Mouse (Mus musculus) intestine, embryonic 15.5 days (tissue): ENCODE measurements around the gene Kcnj9. TPM values are rescaled to one million over a fixed set of nuclear protein-coding genes. Genes with fewer than 3 reads are reported as not detected.

Experiments used
- ATAC-seq: fragments of 200-750 bp; cut with Nextera tagmentation; 2 replicates; pipeline ENCODE4 v1.8.0; 2017; ENCODE audit warnings: moderate TSS enrichment, moderate library complexity
- H3K27ac ChIP-seq: fragments of 300-500 bp; sonication (generic); 2 replicates; pipeline ENCODE4 v1.5.1; 2015; ENCODE audit warnings: mild to moderate bottlenecking, inconsistent platforms
- H3K27me3 ChIP-seq: fragments of 300-500 bp; sonication (generic); replicated peaks from 2 replicates; pipeline ENCODE4 v1.6.1; 2015; ENCODE audit warnings: inconsistent platforms
- H3K36me3 ChIP-seq: fragments of 300-500 bp; sonication (generic); 2 replicates; pipeline ENCODE4 v1.6.1; 2015; ENCODE audit warnings: inconsistent platforms
- H3K4me1 ChIP-seq: fragments of 300-500 bp; sonication (generic); replicated peaks from 2 replicates; pipeline ENCODE4 v1.6.1; 2015; ENCODE audit warnings: inconsistent platforms
- H3K4me2 ChIP-seq: fragments of 300-500 bp; sonication (generic); replicated peaks from 2 replicates; pipeline ENCODE4 v1.6.1; 2015; ENCODE audit warnings: mild to moderate bottlenecking, inconsistent platforms
- H3K4me3 ChIP-seq: fragments of 300-500 bp; sonication (generic); replicated peaks from 2 replicates; pipeline ENCODE4 v1.5.1; 2015; ENCODE audit warnings: inconsistent platforms
- H3K9ac ChIP-seq: fragments of 300-500 bp; sonication (generic); 2 replicates; pipeline ENCODE4 v1.6.1; 2015; ENCODE audit warnings: inconsistent platforms
- H3K9me3 ChIP-seq: fragments of 300-500 bp; sonication (generic); 2 replicates; pipeline ENCODE4 v1.6.1; 2016; ENCODE audit warnings: inconsistent platforms
- WGBS: fragments of 180-500 bp; shearing (Covaris S2); methylation state at CpG from one replicate; pipeline ENCODE4 v1.1.7; 2015; 5-methylcytosine and 5-hydroxymethylcytosine counted together
- polyA plus RNA-seq: library from polyadenylated mRNA; unstranded; fragments of >200 nt; fragmentation: Nextera tagmentation; extraction: Ambion mirVana; gene quantifications from 2 replicates; pipeline ENCODE4 v1.2.1, GENCODE M21; 2015

Gene Kcnj9
- polyA plus RNA-seq, 1 experiment from 2014 or later, result not detected

DNA sequence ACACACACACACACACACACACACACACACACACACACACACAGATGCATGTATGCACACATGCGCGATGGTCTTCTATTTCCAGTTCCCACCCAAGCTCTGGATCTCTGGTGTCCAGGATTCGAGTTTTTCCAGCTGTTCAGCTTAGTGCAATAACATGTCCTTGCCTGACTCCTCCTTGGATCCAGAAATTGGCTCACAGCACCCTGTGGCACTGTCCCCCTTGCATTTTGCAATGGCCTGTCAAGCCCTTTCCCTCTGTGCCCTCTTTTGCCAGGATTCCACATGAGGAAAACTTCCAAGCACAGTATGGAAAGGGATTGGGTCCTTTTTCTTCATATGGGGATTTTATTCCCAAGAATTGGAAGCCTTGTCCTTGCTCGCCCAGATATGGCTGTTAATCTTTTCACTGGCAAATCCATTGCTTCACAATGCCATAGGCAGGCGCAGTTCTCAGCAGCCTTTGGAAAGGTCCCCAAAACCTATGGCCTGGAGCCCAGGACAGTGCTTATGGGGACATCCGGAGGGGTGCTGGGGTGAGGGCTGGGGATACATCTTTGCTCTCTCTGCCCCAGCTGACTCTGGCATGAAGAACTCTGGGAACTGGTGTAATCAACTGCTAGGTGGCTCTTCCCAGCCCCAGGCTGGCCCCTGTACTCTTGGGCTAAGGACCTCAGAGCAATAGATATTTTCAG, 32.2 kb downstream of the Kcnj9 start:
- Histone ChIP-seq H3K4me1 (peaks cover 17% of the 10 kb centered on the region), H3K27ac (peak overlapping the region; percentile 39; the same call in 1 of the 2 replicates), H3K9me3 (no peaks in the 10 kb centered on the region), H3K9ac (no peak overlapping the region), H3K36me3 (no peaks in the 10 kb centered on the region), H3K27me3 (no peaks in the 10 kb centered on the region), H3K4me3 (peak overlapping the region; percentile 23; the same call in 1 of the 2 replicates), H3K4me2 (peak overlapping the region; percentile 52)
- ATAC-seq, result no peak
- 80% methylated on average over 6 of the region's 6 CpGs for WGBS

DNA sequence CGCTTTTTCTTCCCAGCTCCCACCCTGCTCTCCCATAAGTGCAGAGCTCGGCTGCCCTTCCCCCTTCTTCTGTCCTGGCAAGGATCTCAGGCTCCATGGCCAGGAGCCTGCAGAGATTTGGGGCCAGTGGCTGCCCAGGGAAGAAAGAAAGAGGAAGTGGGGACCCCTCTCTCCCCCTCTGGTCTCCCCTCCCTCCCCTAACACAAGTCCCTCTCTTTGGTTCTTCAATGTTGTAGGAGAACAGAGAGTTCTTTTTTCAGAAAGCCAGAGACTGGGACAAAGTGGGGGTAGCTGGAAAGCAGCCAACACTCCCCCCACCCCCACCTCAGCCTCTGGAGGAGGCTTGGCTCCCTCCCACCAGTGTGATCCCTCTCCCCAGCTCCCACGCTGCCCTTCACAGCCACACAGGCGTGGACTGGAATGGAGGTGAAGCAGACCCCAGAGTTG, 33.3 kb downstream of the Kcnj9 start:
- ATAC-seq, result peak; percentile 40; the same call in 1 of the 2 replicates
- WGBS, result 63% methylated on average over 4 of the region's 4 CpGs
- Histone ChIP-seq H3K27me3 (no peaks in the 10 kb centered on the region), H3K4me1 (peaks cover 17% of the 10 kb centered on the region), H3K4me3 (no peak overlapping the region), H3K27ac (0 out of 2 replicates have a peak overlapping the region, but pooled peaks have one; percentile 24), H3K36me3 (no peaks in the 10 kb centered on the region), H3K9ac (no peak overlapping the region), H3K9me3 (no peaks in the 10 kb centered on the region), H3K4me2 (peak overlapping the region; percentile 52)

DNA sequence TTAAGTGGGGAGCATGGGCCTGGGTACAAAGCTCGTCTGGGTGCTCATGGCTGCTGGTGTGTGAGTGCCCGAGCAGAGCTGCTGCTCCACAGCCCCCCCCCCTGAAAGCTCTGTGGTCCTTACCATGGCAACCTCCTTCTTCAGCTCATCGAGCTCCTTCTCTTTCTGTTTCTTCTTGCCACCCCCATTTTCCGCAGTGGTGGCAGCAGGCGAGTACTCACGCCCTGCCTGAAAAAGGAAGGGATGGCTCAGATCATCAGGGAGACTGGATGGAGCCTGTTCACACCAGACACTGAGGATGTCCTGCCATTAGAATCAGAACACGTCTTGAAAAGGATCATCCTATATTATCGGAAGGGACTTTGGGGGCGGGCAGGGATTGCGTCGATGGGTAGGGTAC, 35.7 kb downstream of the Kcnj9 start:
- no peaks in the 10 kb centered on the region for H3K27me3 ChIP-seq
- no peak for ATAC-seq
- H3K4me1 ChIP-seq, result peaks cover 17% of the 10 kb centered on the region
- H3K4me3 ChIP-seq, result no peak overlapping the region
- 87% methylated on average over 11 of the region's 11 CpGs for WGBS
- no peak overlapping the region for H3K27ac ChIP-seq
- no peak overlapping the region for H3K4me2 ChIP-seq
- H3K9ac ChIP-seq, result no peak overlapping the region
- H3K36me3 ChIP-seq, result no peaks in the 10 kb centered on the region
- H3K9me3 ChIP-seq, result no peaks in the 10 kb centered on the region

- Histone ChIP-seq H3K4me1 (peaks cover 17% of the 10 kb centered on the region), H3K9ac (no peak overlapping the region), H3K4me3 (no peak overlapping the region), H3K4me2 (no peak overlapping the region), H3K27me3 (no peaks in the 10 kb centered on the region), H3K36me3 (no peaks in the 10 kb centered on the region), H3K9me3 (no peaks in the 10 kb centered on the region), H3K27ac (no peak overlapping the region)
- ATAC-seq, result no peak
- WGBS, result 63% methylated on average over 2 of the region's 2 CpGs
Measured at GRCm38 (mm10) chr1:172292880-172293279, 36.2 kb downstream of the Kcnj9 start.

DNA sequence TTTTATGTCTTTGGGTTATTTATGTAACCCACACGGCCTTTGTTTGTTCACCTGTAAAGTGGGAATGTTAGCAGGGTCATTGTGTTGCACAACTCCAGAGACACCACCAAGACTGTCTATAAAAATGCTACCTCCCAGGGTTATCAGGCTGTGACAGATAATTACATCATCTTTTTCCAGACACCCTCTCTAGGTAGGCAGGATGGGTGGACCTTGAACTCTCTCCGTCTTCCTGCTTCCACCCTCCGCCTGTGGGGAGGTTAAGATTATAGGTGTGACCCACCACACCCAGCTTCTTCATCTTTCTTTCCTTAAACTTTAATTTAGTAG, 39.5 kb downstream of the Kcnj9 start:
- 50% methylated on average over 3 of the region's 3 CpGs for WGBS
- Histone ChIP-seq H3K9me3 (no peaks in the 10 kb centered on the region), H3K9ac (no peak overlapping the region), H3K4me2 (no peak overlapping the region), H3K27me3 (no peaks in the 10 kb centered on the region), H3K4me1 (no peaks in the 10 kb centered on the region), H3K36me3 (no peaks in the 10 kb centered on the region), H3K4me3 (no peak overlapping the region), H3K27ac (no peak overlapping the region)
- peak; percentile 77 for ATAC-seq

DNA sequence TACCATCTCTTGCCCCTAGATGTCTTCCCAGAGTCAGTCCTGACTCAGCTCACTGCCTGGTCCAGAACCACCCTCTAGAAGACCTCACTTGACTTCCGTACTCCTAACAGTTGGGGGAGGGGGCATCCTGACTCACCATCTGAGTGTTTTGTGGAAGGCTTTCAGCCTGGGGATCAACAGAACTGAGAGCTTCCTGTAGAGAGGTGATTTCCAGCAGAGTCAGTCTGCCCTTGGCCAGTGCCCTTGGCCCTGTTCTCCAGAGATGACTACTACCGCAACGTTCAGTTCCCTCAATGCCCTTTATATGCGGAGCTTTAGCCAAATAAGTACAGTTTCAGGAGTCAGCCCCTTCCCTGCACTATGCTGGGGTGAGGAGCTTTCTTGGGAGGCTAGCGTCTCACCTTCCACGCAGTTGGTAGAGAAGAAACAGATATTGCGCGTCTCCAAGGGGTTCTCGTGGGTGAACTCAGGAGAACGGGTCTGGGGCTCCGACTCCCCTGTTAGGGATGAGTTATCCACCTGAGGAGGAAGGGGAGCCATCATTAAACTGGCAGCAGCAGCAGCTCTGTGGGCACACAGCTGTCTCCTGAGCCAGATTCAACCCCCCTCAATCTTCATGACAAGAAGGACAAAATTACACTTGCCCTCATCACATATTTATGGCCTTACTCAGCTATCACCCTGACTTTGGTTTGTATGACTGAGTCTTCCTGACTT, 40.1 kb downstream of the Kcnj9 start:
- Histone ChIP-seq H3K27ac (no peak overlapping the region), H3K9ac (no peak overlapping the region), H3K36me3 (no peaks in the 10 kb centered on the region), H3K4me1 (no peaks in the 10 kb centered on the region), H3K27me3 (no peaks in the 10 kb centered on the region), H3K4me2 (no peak overlapping the region), H3K4me3 (no peak overlapping the region), H3K9me3 (no peaks in the 10 kb centered on the region)
- ATAC-seq, result no peak
- 86% methylated on average over 11 of the region's 11 CpGs for WGBS

DNA sequence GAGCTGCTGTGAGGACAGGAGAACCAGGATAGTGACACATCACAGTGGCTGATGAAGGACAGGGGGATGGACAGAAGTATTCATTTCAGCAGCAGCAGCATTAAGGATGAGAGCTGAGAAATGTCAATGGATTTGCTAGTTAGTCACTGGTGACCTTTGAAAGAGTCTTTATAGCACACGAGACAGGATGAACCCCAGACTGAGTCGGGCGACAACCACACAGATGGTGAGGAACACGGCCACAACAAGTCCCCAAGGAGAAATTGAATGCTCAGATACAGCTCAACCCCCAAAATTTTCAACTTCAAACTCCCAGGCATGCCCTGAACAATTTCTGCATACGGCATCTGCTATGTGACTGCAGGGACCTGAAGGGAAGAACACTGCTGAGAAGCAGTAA, 42.4 kb downstream of the Kcnj9 start:
- no peak overlapping the region for H3K4me3 ChIP-seq
- no peak overlapping the region for H3K4me2 ChIP-seq
- H3K9me3 ChIP-seq, result no peaks in the 10 kb centered on the region
- no peaks in the 10 kb centered on the region for H3K36me3 ChIP-seq
- no peaks in the 10 kb centered on the region for H3K27me3 ChIP-seq
- H3K4me1 ChIP-seq, result no peaks in the 10 kb centered on the region
- 88% methylated on average over 5 of the region's 5 CpGs for WGBS
- H3K9ac ChIP-seq, result no peak overlapping the region
- H3K27ac ChIP-seq, result no peak overlapping the region
- no peak for ATAC-seq

- H3K4me2 ChIP-seq, result no peak overlapping the region
- WGBS, result 91% methylated on average over 14 of the region's 14 CpGs
- H3K36me3 ChIP-seq, result no peaks in the 10 kb centered on the region
- H3K27me3 ChIP-seq, result no peaks in the 10 kb centered on the region
- H3K9ac ChIP-seq, result no peak overlapping the region
- H3K27ac ChIP-seq, result no peak overlapping the region
- H3K4me3 ChIP-seq, result no peak overlapping the region
- H3K4me1 ChIP-seq, result no peaks in the 10 kb centered on the region
- no peaks in the 10 kb centered on the region for H3K9me3 ChIP-seq
- no peak for ATAC-seq
Measured at GRCm38 (mm10) chr1:172284221-172284620, 44.9 kb downstream of the Kcnj9 start.

DNA sequence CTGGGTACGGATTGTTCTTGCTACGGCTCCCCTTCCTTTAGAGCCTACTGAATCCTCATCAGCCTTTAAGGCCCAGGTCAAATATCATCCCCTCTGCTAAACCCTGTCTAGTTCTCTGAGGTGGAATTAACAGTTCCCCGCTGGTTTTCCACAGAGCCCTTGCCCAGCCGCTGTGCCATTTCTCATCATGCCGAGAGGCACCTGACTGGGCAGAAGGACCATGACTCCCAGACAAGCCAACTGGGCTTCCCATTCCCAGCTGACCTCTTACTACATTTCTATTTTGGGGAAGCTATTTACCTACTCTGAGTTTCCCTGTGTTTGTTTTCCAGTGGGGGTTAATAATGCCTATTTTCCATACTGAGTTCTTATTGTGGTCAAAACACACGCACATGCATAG, 46.0 kb downstream of the Kcnj9 start:
- no peak overlapping the region for H3K27ac ChIP-seq
- no peaks in the 10 kb centered on the region for H3K27me3 ChIP-seq
- H3K36me3 ChIP-seq, result no peaks in the 10 kb centered on the region
- H3K4me3 ChIP-seq, result no peak overlapping the region
- ATAC-seq, result no peak
- no peak overlapping the region for H3K4me2 ChIP-seq
- no peaks in the 10 kb centered on the region for H3K4me1 ChIP-seq
- WGBS, result 93% methylated on average over 6 of the region's 6 CpGs
- H3K9me3 ChIP-seq, result no peaks in the 10 kb centered on the region
- no peak overlapping the region for H3K9ac ChIP-seq

DNA sequence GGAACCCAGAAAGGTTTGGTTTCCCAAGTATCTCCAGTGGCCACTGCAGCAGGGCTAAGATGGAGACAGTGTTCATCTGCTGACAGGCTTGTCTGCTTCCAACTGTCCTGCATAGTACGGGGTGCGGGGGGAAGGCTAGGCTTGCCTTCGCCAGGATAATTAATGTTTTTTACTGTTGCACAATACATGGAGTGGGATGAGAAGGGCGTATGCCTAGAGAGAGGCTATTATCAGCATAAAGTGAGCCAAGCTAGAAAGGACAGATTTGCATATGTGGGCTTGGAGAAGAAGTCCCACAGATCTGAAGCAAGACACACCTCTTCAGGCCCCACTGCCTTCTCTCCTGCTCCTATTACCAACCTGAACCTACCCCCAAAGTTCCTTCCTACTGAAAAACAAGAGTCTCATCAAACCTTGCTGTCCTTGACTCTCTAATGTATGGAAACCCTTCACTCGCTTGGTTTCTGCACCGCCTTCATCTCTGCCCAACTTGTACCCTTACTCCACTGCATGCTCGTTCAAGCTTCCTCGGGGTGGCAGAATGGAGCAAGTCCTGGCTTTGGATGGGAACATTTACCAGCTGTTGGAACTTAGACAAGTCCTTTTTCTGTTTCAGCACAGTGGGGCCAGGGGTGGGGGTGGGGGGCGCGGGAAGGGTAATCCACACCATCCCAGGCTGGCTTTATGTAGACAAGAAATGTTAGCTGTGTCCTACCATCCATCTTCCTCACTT, 47.4 kb downstream of the Kcnj9 start:
- H3K27me3 ChIP-seq, result no peaks in the 10 kb centered on the region
- no peak overlapping the region for H3K9ac ChIP-seq
- no peak overlapping the region for H3K4me3 ChIP-seq
- peak; percentile 43 for ATAC-seq
- 70% methylated on average over 10 of the region's 10 CpGs for WGBS
- no peak overlapping the region for H3K27ac ChIP-seq
- no peaks in the 10 kb centered on the region for H3K9me3 ChIP-seq
- no peaks in the 10 kb centered on the region for H3K36me3 ChIP-seq
- H3K4me2 ChIP-seq, result no peak overlapping the region
- H3K4me1 ChIP-seq, result no peaks in the 10 kb centered on the region

DNA sequence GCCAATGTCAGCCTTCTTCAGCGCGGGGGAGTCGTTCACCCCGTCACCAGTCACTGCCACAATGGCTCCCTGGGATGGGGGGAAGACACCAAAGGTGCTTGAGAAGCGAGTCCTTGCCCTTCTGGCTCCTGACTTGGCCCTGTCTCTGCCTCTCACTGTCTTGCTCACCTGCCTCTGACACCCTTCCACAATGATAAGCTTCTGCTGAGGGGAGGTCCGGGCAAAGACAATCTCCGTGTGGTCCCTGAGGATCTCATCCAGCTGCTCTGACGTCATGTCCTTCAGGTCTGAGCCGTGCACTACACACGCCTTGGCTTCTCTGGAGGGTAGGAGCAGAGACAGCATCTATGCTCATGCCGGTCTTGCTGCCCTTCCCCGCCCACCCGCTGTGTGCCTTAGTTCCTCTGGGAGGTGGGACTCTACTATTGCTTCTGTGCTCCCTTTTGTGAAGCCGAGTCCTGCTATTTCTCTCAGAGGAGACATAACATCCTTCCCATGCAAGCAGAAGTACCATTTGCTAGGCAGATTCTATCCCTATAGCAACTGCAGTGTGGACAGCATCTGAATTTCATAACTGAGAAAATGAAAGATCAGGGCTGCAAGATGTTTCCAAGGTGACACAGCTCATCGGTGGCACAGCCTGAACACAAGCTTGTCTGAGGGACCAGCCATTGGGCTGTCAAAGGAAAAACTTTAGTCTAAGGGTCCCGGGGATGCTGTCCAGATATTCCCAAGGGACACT, 49.2 kb downstream of the Kcnj9 start:
- H3K9ac ChIP-seq, result no peak overlapping the region
- H3K4me2 ChIP-seq, result no peak overlapping the region
- no peak overlapping the region for H3K27ac ChIP-seq
- no peak for ATAC-seq
- WGBS, result 78% methylated on average over 16 of the region's 16 CpGs
- H3K4me3 ChIP-seq, result no peak overlapping the region
- no peaks in the 10 kb centered on the region for H3K36me3 ChIP-seq
- no peaks in the 10 kb centered on the region for H3K27me3 ChIP-seq
- no peaks in the 10 kb centered on the region for H3K9me3 ChIP-seq
- H3K4me1 ChIP-seq, result no peaks in the 10 kb centered on the region

DNA sequence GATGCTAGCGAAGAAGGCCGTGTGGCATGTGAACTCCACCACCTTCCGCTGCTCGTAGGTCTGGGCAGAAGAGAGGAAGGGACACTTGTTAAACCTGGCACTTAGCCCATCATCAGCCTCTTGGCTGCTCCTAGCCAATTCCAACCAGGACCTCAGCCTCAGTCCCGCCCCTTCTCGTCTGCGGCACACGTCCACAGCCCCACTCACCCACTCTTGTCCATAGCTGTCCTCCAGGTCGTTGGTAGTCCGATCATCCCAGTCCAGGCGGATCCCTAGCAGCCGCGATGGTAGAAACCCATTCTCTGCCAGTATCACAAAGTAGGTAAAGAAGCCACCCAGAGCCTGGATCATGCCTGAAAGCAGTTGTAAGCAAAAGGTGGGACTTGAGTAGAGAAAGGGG, 50.8 kb downstream of the Kcnj9 start:
- Histone ChIP-seq H3K36me3 (no peaks in the 10 kb centered on the region), H3K27me3 (no peaks in the 10 kb centered on the region), H3K4me3 (no peak overlapping the region), H3K9me3 (no peaks in the 10 kb centered on the region), H3K9ac (no peak overlapping the region), H3K4me1 (0 out of 2 replicates have a peak, but pooled peaks cover 5% of the 10 kb centered on the region), H3K27ac (no peak overlapping the region), H3K4me2 (no peak overlapping the region)
- 91% methylated on average over 13 of the region's 13 CpGs for WGBS
- no peak for ATAC-seq
